Mouse (Mus musculus) stomach, embryonic 16.5 days (tissue): ENCODE data around the gene Gm29776. TPM values are rescaled to one million over a fixed set of nuclear protein-coding genes. Genes with fewer than 3 reads are reported as not detected.

ENCODE experiments used
- ATAC-seq: fragments of 200-750 bp; cut with Nextera tagmentation; 2 replicates; pipeline ENCODE4 v1.8.0; 2017; ENCODE audit warnings: moderate number of reproducible peaks, moderate TSS enrichment; ENCODE audit not compliant: insufficient read depth, low FRiP score
- H3K27ac ChIP-seq: fragments of 300-500 bp; sonication (generic); 2 replicates; pipeline ENCODE4 v1.5.1; 2014; ENCODE audit warnings: low read length
- H3K27me3 ChIP-seq: fragments of 300-500 bp; sonication (generic); 2 replicates; pipeline ENCODE4 v1.6.1; 2014; ENCODE audit warnings: low read length, control low read depth, mixed read lengths; ENCODE audit not compliant: control insufficient read depth, insufficient read depth
- H3K36me3 ChIP-seq: fragments of 300-500 bp; sonication (generic); 2 replicates; pipeline ENCODE4 v1.6.1; 2014; ENCODE audit warnings: low read length; ENCODE audit not compliant: control insufficient read depth, insufficient read depth
- H3K4me1 ChIP-seq: fragments of 300-500 bp; sonication (generic); 2 replicates; pipeline ENCODE4 v1.6.1; 2014; ENCODE audit warnings: low read length, control low read depth, mixed read lengths; ENCODE audit not compliant: control insufficient read depth, insufficient read depth
- H3K4me2 ChIP-seq: fragments of 300-500 bp; sonication (generic); 2 replicates; pipeline ENCODE4 v1.6.1; 2014; ENCODE audit warnings: low read depth, low read length, mixed read lengths
- H3K4me3 ChIP-seq: fragments of 300-500 bp; sonication (generic); replicated peaks from 2 replicates; pipeline ENCODE4 v1.5.1; 2014; ENCODE audit warnings: mild to moderate bottlenecking, low read length
- H3K9ac ChIP-seq: fragments of 300-500 bp; sonication (generic); 2 replicates; pipeline ENCODE4 v1.6.1; 2014; ENCODE audit warnings: low read length
- H3K9me3 ChIP-seq: fragments of 300-500 bp; sonication (generic); replicated peaks from 2 replicates; pipeline ENCODE4 v1.6.1; 2016; ENCODE audit warnings: low read length, control low read depth; ENCODE audit not compliant: control insufficient read depth
- WGBS: fragments of 180-500 bp; shearing (Covaris S2); extraction: QIAGEN DNeasy Blood & Tissue Kit; methylation state at CpG from one replicate; pipeline ENCODE4 v1.1.7; 2014; 5-methylcytosine and 5-hydroxymethylcytosine counted together
- microRNA-seq: library from miRNA; unstranded; fragments of <30 nt; microRNA quantifications from one replicate; pipeline ENCODE4, GENCODE M21; 2016
- polyA plus RNA-seq: library from polyadenylated mRNA; unstranded; fragments of >200 nt; fragmentation: Nextera tagmentation; extraction: Ambion mirVana; gene quantifications from 2 replicates; pipeline ENCODE4 v1.2.1, GENCODE M21; 2015

Gm29776 gene
- polyA plus RNA-seq, 1 experiment from 2014 or later = 0.19 TPM

GRCm38 (mm10) chr14:54647900-54648299 lies 50.7 kb downstream of the Gm29776 start:
- ATAC-seq = no peak
- Histone ChIP-seq H3K4me2 (no peak overlapping the region), H3K9ac (no peak overlapping the region), H3K27me3 (no peaks in the 10 kb centered on the region), H3K4me1 (peaks cover 6% of the 10 kb centered on the region; the same call in 1 of the 2 replicates), H3K9me3 (no peaks in the 10 kb centered on the region), H3K36me3 (peaks cover 48% of the 10 kb centered on the region), H3K4me3 (no peak overlapping the region), H3K27ac (no peak overlapping the region)
- 84% methylated on average over 4 of the region's 4 CpGs for WGBS

- H3K9ac ChIP-seq = no peak overlapping the region
- WGBS = 92% methylated on average over 8 of the region's 8 CpGs
- H3K4me1 ChIP-seq = no peaks in the 10 kb centered on the region
- no peaks in the 10 kb centered on the region for H3K27me3 ChIP-seq
- no peak overlapping the region for H3K4me2 ChIP-seq
- H3K27ac ChIP-seq = no peak overlapping the region
- no peak overlapping the region for H3K4me3 ChIP-seq
- no peaks in the 10 kb centered on the region for H3K9me3 ChIP-seq
- H3K36me3 ChIP-seq = peaks cover 48% of the 10 kb centered on the region
- ATAC-seq = no peak
Observed at GRCm38 (mm10) chr14:54646898-54647636, 51.6 kb downstream of the Gm29776 start.

GRCm38 (mm10) chr14:54646455-54646854 lies 52.2 kb downstream of the Gm29776 start:
- ATAC-seq = no peak
- H3K4me2 ChIP-seq = no peak overlapping the region
- 93% methylated on average over 17 of the region's 17 CpGs for WGBS
- no peak overlapping the region for H3K4me3 ChIP-seq
- no peaks in the 10 kb centered on the region for H3K4me1 ChIP-seq
- peaks cover 48% of the 10 kb centered on the region for H3K36me3 ChIP-seq
- no peak overlapping the region for H3K27ac ChIP-seq
- no peaks in the 10 kb centered on the region for H3K9me3 ChIP-seq
- H3K9ac ChIP-seq = no peak overlapping the region
- H3K27me3 ChIP-seq = no peaks in the 10 kb centered on the region

GRCm38 (mm10) chr14:54644294-54644693 lies 54.3 kb downstream of the Gm29776 start:
- no peaks in the 10 kb centered on the region for H3K9me3 ChIP-seq
- H3K9ac ChIP-seq = no peak overlapping the region
- peaks cover 3% of the 10 kb centered on the region; the same call in 1 of the 2 replicates for H3K4me1 ChIP-seq
- H3K27ac ChIP-seq = no peak overlapping the region
- no peak for ATAC-seq
- H3K27me3 ChIP-seq = no peaks in the 10 kb centered on the region
- H3K4me3 ChIP-seq = no peak overlapping the region
- H3K4me2 ChIP-seq = no peak overlapping the region
- 85% methylated on average over 9 of the region's 9 CpGs for WGBS
- H3K36me3 ChIP-seq = peaks cover 38% of the 10 kb centered on the region

- H3K4me1 ChIP-seq = peaks cover 3% of the 10 kb centered on the region; the same call in 1 of the 2 replicates
- H3K4me3 ChIP-seq = no peak overlapping the region
- H3K27me3 ChIP-seq = no peaks in the 10 kb centered on the region
- H3K27ac ChIP-seq = no peak overlapping the region
- no peak for ATAC-seq
- no peaks in the 10 kb centered on the region for H3K9me3 ChIP-seq
- no peak overlapping the region for H3K4me2 ChIP-seq
- no peak overlapping the region for H3K9ac ChIP-seq
- H3K36me3 ChIP-seq = peaks cover 31% of the 10 kb centered on the region
- WGBS = 84% methylated on average over 2 of the region's 2 CpGs
Observed at GRCm38 (mm10) chr14:54643011-54643410, 55.6 kb downstream of the Gm29776 start.

Small RNA genes lying within 50 kb of the gene (microRNA-seq; reads per million reads assigned to microRNA genes)
- gene Mir6948 = 0.99 reads per million

Other genes starting within 250 kb of the Gm29776 start
- gene Lrp10, start 234.7 kb downstream of the Gm29776 start, polyA plus RNA-seq = 39.6 and 40.3 TPM in 2 replicates
- 1.5 TPM in 2 replicates for gene Rem2, start 222.7 kb downstream of the Gm29776 start, polyA plus RNA-seq
- 66.5 and 71.1 TPM in 2 replicates for gene Prmt5, start 181.3 kb downstream of the Gm29776 start, polyA plus RNA-seq
- 39.0 and 44.4 TPM in 2 replicates for gene Haus4, start 144.2 kb downstream of the Gm29776 start, polyA plus RNA-seq
- 19.5 and 20.6 TPM in 2 replicates for gene Ajuba, start 121.3 kb downstream of the Gm29776 start, polyA plus RNA-seq
- gene 4931414P19Rik, start 92.8 kb downstream of the Gm29776 start, polyA plus RNA-seq = 8.2 and 9.0 TPM in 2 replicates
- 346 and 368 TPM in 2 replicates for gene Psmb5, start 80.8 kb downstream of the Gm29776 start, polyA plus RNA-seq
- not detected in 2 replicates for gene Psmb11, start 77.4 kb downstream of the Gm29776 start, polyA plus RNA-seq
- gene Gm17606, start 57.9 kb downstream of the Gm29776 start, polyA plus RNA-seq = not detected in 2 replicates
- gene Cdh24, start 57.5 kb downstream of the Gm29776 start, polyA plus RNA-seq = 1.6 and 2.2 TPM in 2 replicates
- gene 1700123O20Rik, start 12.6 kb downstream of the Gm29776 start, polyA plus RNA-seq = 68.3 and 76.6 TPM in 2 replicates
- gene Acin1, start 11.9 kb downstream of the Gm29776 start, polyA plus RNA-seq = 89.1 and 101 TPM in 2 replicates
- 0.88 and 1.2 TPM in 2 replicates for gene Cebpe, start 13.3 kb upstream of the Gm29776 start, polyA plus RNA-seq
- gene Slc7a8, start 83.1 kb upstream of the Gm29776 start, polyA plus RNA-seq = 9.9 and 10.2 TPM in 2 replicates
- not detected in 2 replicates for gene Rnf212b, start 115.3 kb upstream of the Gm29776 start, polyA plus RNA-seq
- gene Homez, start 172.1 kb upstream of the Gm29776 start, polyA plus RNA-seq = 7.7 and 8.6 TPM in 2 replicates
- 1.2 TPM in 2 replicates for gene Ppp1r3e, start 178.7 kb upstream of the Gm29776 start, polyA plus RNA-seq
- gene Bcl2l2, start 184.5 kb upstream of the Gm29776 start, polyA plus RNA-seq = 4.0 and 4.2 TPM in 2 replicates
- 0.12 TPM in 1 of 2 replicates, not detected in the other for gene Gm20521, start 184.6 kb upstream of the Gm29776 start, polyA plus RNA-seq
- 67.8 and 78.6 TPM in 2 replicates for gene Pabpn1, start 193.7 kb upstream of the Gm29776 start, polyA plus RNA-seq
- gene Slc22a17, start 214.3 kb upstream of the Gm29776 start, polyA plus RNA-seq = 29.2 and 32.2 TPM in 2 replicates
- 26.8 and 30.3 TPM in 2 replicates for gene Efs, start 227.3 kb upstream of the Gm29776 start, polyA plus RNA-seq
- gene Il25, start 233.9 kb upstream of the Gm29776 start, polyA plus RNA-seq = not detected in 2 replicates
- 3.4 and 4.9 TPM in 2 replicates for gene Cmtm5, start 237.4 kb upstream of the Gm29776 start, polyA plus RNA-seq